Mouse (Mus musculus): ENCODE data around the gene Srpk2. TPM values are rescaled to one million over a fixed set of nuclear protein-coding genes. Genes with fewer than 3 reads are reported as not detected.
A peak's percentile ranks its signal among the peaks of the same experiment; 100 is the strongest.
"Not testable (repeated sequence)": the region's sequence is repeated elsewhere in the genome, so short reads cannot be mapped to it uniquely, and the experiment has no call there.

Gene Srpk2
- total RNA-seq, 2 experiments from 2014 or later, result 41.3 to 45.4 TPM

DNA sequence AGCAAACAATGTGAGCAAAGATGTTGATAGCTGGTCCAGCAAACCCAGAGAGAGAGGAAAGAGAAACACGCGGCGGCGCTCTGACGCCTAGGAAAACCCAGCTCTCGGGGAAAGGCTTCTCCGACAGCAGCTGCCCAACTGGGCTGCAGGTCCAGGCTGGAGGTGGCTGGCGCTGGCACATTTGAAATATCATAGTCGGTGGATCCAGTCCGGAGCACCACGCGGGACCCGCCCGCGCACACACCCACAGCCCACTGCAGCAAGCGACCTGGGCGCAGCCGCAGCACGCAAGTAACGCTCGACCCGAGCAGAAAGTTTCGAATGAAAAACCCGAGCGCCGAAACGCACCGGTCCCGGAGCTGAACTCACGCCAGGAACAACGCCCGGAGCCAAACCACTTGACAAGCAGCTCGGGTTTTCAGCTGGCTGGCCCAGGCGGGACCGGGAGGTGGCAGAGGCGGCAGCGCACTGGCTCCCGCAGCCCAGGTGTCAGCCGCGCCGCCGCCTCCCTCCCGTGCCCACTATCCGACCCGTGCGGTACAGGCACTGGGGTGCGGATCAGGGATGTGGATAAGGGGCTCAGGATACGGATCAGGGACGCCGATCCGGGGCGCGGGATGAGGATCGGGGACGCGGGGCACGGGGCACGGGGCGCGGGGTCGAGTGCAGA, 9.5 kb downstream of the Srpk2 start:
- DNase-seq (ENCODE audit: low spot score in 2 of 2), result peak; percentile 47 to 53

DNA sequence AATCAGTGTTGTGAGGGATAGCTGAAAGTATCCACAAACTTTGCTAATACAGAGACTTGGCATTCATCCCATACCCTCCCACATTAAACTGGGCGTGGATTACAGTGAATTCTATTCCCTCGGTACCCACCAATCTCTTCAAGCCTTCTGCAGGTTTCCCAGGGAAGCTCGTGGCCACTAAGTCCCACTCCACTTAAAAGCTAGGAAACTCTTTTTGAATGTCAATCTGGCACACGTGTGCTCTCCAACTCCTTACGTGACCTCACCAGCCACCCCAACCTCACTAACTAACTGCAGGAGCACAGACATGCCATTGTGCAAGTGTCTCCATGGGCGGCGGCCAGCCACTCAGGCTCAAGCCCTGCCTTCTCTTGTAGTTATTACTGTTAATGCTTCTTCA, 12.3 kb downstream of the Srpk2 start:
- DNase-seq (ENCODE audit: low spot score in 2 of 2), result no peak

DNA sequence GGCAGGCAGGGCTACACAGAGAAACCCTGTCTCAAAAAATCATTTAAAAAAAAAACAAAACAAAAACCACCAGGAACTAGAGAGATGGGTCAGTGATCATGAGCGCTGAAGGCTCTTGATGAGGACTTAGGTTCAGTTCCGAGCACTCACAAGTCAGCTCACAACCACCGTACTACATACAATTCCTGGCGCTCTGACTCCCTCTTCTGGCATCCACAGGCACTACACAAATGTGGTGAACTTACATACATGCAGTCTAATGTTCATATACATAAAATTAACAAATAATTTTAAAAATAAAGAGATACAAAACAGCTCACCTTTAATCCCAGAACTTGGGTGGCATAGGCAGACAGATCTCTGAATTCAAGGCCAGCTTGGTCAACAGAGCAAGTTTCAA, 13.5 kb downstream of the Srpk2 start:
- DNase-seq (ENCODE audit: low spot score in 2 of 2), result no peak

DNA sequence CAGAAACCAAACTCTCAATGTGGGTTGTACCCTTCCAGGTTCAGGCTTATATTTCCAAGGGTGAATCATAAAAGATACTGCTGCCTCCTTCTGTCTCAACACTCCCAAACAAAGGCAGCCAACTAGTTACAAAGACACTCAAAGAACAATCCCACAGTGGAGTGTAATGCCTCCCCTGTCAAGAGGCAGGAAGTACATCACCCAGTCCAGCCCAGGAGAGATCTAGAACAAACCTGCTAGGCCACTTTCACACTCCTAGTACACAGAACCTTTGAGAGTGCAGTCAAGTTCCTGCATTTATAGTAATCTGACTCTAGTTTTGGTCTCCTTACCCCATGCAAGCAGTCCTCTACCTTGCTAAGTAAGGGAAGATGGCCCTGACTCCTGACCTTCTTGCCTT, 18.5 kb downstream of the Srpk2 start:
- DNase-seq (ENCODE audit: low spot score in 2 of 2), result no peak

DNA sequence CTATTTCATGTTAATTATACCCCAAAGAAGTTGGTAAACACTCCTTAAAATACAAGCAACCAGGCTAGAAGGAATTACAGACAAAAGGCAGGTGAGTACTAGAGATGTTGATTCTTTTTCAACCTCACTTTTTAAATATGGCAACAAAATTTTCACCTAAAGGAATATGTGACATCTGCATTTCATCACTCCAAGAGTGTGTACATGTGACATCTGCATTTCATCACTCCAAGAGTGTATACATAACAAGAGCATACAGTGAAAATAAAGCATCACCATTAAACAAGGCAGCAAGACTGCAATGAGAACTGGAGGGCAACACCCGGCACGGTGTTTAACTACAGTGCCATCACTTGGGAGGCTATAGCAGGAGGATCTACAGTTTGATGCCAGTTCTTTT, 23.2 kb downstream of the Srpk2 start:
- DNase-seq (ENCODE audit: low spot score in 2 of 2), result no peak

DNA sequence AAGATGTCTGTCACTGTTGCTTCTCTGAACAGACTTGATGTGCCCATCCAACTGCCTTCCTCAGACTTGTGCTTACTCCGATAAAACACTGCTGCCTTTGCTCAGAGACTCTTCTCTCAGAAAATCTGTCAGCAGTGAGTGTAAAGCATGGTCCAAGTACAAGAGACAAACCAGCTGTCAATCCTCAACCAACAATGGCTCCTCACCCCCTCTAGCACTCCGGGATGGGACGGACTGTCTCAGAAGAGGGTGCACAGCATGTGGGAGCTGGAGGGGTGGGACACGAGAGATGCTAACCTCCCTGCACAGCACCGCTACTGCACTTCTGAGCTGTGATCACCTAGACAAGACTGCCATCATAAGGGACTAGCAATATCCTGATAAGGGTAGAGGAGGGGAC, 26.4 kb downstream of the Srpk2 start:
- DNase-seq (ENCODE audit: low spot score in 2 of 2), result no peak

DNA sequence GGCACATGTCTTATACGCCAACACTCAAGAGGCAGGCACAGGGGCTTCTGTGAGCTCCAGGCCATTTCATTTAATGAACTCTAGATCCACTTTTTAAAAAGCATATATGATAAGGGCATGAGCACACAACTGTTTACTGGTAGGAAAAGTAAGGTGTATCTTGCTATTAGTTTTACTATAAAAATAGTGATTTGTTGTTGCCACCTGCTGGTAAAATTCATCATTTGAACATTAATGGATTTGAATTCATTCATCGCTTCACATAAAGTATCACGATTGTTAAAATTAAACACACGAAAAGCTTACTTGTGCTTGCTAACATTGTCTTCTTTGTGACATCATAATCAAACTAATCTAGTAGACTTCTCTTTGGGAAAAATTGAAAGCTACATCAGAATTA, 27.8 kb downstream of the Srpk2 start:
- DNase-seq (ENCODE audit: low spot score in 2 of 2), result no peak

DNA sequence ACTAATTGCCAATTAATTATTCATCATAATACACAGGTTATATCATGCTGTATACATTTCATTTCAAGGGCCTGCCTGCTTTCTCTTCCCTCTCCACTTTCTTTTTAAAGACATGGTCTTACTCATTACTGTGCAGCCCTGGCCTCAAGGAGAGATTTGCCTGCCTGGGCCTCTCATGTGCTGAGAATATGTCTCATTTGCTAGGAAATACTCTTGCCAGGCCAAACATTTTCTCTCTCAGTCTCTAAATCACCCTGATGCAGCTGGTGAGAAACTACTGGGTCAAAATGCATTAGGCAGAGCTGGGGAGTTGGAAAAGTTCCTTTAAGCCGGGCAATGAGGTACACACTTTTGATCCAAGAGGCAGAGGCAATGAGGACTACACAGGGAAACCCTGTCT, 29.4 kb downstream of the Srpk2 start:
- DNase-seq (ENCODE audit: low spot score in 2 of 2), result no peak

DNA sequence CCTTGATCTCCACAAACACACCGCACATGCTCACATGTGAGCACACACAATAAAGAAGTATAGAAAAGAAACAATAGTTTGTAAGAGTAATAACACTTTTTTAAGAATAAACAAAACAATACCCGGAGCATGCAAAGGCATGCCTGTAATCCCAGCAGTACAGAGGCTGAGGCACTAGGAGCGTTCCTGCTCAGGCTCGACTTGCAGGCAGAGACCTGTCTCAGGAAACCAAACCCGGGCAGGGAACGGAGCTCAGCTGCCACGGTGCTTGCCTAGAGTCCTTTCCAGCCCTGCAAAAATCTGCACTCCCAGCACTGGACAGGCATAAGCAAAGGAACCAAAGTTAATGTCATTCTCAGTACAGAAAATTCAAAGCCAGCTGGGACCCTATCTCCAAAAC, 32.1 kb downstream of the Srpk2 start:
- DNase-seq (ENCODE audit: low spot score in 2 of 2), result no peak

DNA sequence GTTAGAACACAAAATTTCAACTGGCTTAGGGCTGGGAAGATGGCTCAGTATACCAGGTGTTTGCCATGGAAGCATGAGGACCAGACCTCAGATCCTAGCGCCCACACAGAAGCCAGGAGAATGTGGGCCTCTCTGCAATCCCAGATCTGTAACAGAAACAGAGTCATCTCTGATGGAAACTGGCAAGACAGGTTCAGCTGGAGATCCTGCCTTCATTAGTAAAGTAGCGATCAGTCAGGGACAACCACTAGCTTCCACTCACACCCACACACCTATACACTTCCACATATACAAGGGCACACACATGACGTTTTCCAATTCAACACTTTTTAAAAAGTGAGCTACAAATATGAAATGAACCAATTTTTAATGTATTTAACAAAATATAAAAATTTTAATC, 32.6 kb downstream of the Srpk2 start:
- no peak for DNase-seq (ENCODE audit: low spot score in 2 of 2)

DNA sequence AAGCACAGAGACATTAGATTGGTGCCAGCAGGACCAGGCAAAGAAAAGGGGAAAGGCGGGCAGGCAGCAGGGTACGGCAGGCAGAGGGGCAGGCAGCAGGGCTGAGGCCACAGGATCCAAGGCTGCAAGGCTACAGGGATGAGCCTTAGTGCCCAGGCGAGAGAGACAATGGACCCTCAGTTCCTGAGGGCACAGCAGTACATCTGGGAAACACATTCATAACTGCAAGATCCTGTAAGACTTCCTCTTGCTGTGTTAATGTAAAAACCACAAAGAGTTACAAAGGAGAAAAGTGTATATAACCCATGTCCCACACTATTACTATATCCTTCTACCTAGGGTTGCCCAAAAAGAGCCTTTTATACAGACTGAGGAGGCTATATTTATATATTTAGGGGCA, 33.9 kb downstream of the Srpk2 start:
- DNase-seq (ENCODE audit: low spot score in 2 of 2), result no peak

DNA sequence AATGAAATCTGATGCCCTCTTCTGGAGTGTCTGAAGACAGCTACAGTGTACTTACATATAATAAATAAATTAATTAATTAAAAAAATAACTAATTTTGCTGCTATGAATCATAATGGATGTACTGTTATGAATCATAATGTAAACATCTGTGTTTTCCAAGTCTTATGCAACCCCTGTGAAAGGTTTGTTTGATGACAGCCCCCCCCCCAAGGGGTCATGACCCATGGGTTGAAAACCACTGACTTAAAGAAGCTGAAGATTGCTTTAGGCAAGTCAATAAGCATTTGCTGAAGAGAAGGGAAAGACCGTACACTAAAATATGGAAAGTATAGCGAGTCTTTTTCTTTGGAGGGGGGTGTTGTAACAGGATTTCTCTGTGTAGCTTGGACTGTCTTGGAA, 35.2 kb downstream of the Srpk2 start:
- no peak for DNase-seq (ENCODE audit: low spot score in 2 of 2)

DNA sequence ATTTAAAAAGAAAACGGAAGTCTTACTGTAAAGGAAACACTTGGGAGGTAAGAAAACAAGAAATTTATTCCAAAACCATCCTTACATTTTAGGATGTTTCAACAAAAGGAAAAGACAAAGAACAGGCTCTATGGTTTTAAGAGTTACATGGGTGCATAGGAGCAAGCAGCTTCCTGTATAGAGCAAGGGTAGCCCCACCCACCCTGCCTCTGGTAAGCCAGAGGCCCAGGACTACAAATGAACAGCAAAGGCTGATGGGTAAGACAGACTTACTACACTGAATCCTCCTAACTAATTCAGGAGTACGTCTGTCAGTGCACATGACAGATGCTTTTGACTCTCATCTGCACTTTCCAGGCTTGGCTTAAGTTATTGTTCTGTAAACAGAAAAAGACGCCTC, 38.7 kb downstream of the Srpk2 start:
- no peak for DNase-seq (ENCODE audit: low spot score in 2 of 2)

DNA sequence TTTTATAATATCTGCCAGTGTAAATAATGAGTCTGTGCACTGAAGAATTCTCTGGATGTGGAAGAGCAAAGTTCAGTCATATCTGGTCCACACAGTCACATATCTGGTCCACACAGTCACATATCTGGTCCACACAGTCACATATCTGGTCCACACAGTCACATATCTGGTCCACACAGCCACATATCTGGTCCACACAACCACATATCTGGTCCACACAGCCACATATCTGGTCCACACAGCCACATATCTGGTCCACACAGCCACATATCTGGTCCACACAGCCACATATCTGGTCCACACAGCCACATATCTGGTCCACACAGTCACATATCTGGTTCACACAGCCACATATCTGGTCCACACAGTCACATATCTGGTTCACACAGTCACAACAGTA, 45.2 kb downstream of the Srpk2 start:
- DNase-seq (ENCODE audit: low spot score in 2 of 2), result not testable (repeated sequence)

DNA sequence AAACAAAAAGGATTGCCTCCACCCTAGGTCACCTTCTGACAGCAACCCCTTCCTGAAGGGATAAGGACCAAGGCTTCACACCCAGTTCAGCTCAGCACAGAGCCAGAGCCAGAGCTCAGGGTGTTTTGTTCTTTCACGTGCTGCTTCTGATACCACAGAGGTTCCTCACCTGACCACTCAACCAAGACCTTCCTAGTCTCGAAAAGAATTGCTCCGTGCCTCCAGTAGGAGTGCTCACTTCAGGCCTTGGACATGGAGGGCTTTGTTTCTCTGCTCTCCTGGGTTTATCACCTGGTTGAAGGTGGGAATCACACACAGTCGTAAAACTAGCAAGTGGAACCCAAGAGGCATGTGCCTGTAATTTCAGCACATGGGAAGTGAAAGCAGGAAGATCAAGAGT, 46.4 kb downstream of the Srpk2 start:
- no peak for DNase-seq (ENCODE audit: low spot score in 2 of 2)

DNA sequence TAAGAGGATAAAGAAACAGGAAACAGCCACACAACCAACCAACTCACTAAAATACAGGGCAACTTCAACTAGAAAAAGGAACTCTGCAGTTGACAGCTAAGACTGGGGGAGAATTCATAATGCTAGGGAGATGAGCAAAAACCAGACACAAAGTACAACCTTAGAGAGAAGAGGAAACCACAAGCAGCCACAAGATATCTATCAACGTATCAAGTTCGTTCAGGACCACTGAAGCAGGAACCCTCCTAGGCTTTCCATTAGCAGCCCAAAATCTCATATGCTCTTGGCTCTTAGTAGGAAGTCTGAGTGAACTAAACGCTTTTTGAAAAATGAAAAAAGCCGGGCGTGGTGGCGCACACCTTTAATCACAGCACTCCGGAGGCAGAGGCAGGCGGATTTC, 47.1 kb downstream of the Srpk2 start:
- no peak for DNase-seq (ENCODE audit: low spot score in 2 of 2)

DNA sequence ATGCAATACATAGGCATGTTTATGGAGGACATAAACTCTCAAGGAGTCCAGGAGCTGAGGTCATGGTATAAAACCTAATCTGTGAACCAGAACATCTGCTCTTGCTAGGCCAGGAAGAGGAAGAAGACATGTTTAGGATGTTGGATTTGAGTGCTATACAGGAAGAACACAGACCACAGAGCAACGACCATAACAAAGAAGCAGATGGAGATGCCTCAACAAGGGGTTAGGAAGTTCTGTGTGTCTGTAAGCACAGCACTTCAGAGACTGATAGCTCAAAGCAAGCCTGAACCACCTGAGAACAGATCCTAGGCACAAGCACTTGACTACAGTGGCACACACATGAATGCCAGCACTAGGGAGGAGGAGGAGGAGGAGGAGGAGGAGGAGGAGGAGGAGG, 52.9 kb downstream of the Srpk2 start:
- no peak for DNase-seq (ENCODE audit: low spot score in 2 of 2)

DNA sequence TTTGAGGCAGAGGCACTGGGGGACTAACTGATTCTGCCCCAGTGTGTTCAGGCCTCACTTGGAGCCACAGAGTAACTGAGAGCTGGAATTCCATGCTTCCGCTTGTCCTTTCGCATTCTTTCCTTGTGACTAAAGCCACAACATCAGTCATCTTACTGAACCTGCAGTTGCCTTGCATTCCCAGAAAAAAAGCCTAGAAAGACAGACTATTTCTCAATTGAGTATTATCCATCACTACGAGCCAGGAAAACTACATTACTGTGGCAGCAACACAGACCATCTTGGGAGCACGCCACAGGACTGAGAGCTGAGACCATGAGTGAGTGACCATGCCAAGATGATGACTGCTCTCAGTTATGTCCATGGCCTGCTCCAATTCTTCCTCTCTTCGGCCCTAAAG, 57.2 kb downstream of the Srpk2 start:
- no peak for DNase-seq (ENCODE audit: low spot score in 2 of 2)

DNA sequence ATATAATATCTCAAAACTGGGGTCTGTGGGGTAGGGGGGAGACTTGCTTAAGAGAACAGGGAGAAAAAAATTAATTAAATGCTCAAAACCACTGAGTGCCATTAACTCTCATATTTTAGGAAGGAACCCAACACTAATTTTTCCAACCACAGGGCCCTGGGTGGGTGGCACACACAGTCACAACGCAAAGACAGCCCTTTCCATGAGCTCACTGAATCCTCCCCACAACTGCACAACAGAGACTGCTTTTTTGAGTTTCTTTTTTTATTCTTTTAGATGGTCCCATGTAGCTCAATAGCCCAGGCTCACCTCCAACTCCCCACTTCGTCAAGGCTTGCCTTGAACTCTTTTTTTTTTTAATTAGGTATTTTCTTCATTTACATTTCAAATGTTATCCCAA, 58.2 kb downstream of the Srpk2 start:
- no peak for DNase-seq (ENCODE audit: low spot score in 2 of 2)

DNA sequence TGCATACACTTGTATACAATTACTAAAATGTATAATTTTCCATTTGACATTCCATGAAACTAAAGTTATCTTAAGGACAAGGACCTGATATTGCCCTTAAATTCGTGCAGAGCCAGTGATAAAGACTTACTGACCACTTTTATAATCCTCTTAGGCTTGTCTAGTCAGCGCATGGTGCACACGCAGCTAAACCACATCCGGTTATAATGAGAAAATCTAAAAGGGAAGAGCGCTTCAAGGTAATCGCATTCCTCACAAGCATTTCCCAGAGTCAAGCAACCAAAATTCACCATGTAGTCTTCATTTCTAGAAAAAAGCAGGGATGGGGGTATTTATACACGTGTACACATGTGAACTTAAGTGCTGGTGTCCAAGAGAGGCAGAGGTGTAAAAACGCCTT, 63.8 kb downstream of the Srpk2 start:
- no peak for DNase-seq (ENCODE audit: low spot score in 2 of 2)

DNA sequence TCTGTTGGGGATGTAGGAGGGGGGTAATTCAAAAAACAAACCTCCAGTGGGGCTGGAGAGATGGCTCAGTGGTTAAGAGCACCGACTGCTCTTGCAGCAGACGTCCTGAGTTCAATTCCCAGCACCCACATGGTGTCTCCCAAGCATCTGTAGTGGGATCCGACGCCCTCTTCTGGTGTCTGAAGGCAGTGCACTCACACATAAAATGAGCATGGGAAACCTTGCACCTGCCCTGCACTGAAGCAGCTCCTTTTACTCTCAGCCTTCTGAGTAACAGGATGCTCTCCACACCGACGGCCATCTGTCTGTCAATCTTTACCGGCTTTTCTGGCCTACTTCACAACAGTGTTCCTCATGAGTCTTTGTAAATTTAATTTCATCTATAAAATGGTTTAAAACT, 65.8 kb downstream of the Srpk2 start:
- DNase-seq (ENCODE audit: low spot score in 2 of 2), result no peak

DNA sequence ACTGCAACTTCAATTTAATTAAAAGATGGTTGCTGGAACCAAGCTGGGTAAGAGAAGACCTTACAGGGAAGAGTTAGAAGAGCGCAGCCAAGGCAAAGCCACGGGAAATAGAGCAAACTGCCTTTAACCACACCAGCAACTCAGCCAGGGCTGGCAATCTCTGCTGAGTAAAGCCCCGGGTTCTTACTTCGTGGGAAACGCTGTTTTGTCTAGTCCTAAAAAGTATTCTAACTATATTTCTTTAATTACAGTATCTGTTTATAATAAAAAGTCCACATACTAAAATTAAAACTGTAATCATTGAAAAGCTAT, 67.4 kb downstream of the Srpk2 start:
- no peak for DNase-seq (ENCODE audit: low spot score in 2 of 2)

DNA sequence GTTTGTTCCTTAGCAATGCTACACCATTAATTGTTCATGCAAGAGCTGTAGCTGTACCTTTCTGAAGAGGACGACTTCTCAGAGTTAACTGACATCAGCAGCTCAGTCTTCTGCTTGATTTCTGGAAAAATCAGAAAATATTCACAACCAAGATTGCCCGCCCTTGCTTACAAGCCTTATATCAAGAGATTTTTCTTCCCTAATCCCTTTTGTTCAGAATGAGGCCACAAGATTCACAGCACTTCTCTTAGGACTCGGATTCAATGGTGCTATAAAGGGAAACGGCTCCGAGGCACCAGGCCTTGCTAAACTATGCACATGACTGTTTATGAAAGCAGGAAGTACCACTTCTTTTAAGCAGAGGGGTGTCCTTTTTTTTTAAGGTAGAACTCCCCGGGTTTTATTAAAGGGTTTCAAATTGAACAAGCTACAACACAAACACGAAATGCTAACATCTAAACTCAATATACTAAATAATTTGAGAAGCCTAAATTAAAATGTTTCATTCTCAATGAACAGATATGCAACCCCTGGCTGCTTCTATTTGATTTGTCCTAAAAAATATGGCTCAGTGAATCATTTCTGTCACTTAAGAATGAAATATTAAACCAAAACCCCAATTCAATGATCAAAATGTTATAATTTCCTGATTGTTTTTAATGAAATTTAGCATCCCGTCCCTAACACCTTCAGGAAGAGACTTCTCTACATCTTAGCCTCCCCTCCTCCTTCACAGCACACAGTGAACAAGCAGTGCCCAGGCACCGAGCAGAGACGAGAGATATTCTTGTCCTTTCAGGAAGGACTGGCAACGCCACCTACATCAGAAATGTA, 67.9 kb downstream of the Srpk2 start:
- peak in 1 of 2 experiments; percentile 35 for DNase-seq (ENCODE audit: low spot score in 2 of 2)

Measured in adrenal gland, adult 18-20 months (tissue).